Comparison of ENCODE assay signal across 22 mouse cellular contexts in genomic region chr16:86090175-86090574, GRCm38 (mm10).
A peak's percentile ranks its signal among the peaks of the same experiment; 100 is the strongest.
DNase-seq lines count a peak whose midpoint lies in the region; ATAC-seq and TF ChIP-seq lines count a peak whose summit lies in the region.
"Had no signal": no experiment of that assay in that cellular context is flagged by ENCODE, and none has a peak within 500 bp of the region (broad histone marks: within the 10 kb centered on the region; RNA-seq: fewer than 3 reads in every experiment).

No protein-coding gene starts in this region.

- no peaks in the 10 kb centered on the region for H3K9me3 ChIP-seq in limb, embryonic 11.5 days (ENCODE audit: control insufficient read depth, low read length)
- no peaks in the 10 kb centered on the region for H3K9me3 ChIP-seq in limb, embryonic 10.5 days (replicated peaks)
- H3K9me3 ChIP-seq in limb, embryonic 12.5 days = no peaks in the 10 kb centered on the region
- H3K9me3 ChIP-seq in limb, embryonic 13.5 days = no peaks in the 10 kb centered on the region
- no peaks in the 10 kb centered on the region for H3K9me3 ChIP-seq in midbrain, postnatal 0 days (ENCODE audit: low read length)
- H3K9me3 ChIP-seq in liver, embryonic 11.5 days (ENCODE audit: control insufficient read depth, low read length) = no peaks in the 10 kb centered on the region
- H3K9me3 ChIP-seq: G1E had no signal

- no peak overlapping the region for H3K27ac ChIP-seq in limb, embryonic 11.5 days (replicated peaks; ENCODE audit: low read depth, low read length)
- H3K27ac ChIP-seq in limb, embryonic 10.5 days = no peak overlapping the region
- H3K27ac ChIP-seq in limb, embryonic 12.5 days = no peak overlapping the region
- no peak overlapping the region for H3K27ac ChIP-seq in limb, embryonic 13.5 days
- H3K27ac ChIP-seq in midbrain, postnatal 0 days (ENCODE audit: low read depth, low read length) = no peak overlapping the region
- H3K27ac ChIP-seq in liver, embryonic 11.5 days (ENCODE audit: low read depth, low read length) = no peak overlapping the region

- peak; percentile 72; the same call in 1 of the 2 replicates for ATAC-seq in limb, embryonic 11.5 days (ENCODE audit: insufficient number of reproducible peaks, low FRiP score, low TSS enrichment, low read depth)
- ATAC-seq in limb, embryonic 12.5 days (ENCODE audit: insufficient number of reproducible peaks, insufficient read depth, low FRiP score, low TSS enrichment, low read depth) = peak; percentile 70
- ATAC-seq in limb, embryonic 13.5 days (ENCODE audit: low FRiP score, low read depth) = peak; percentile 61; the same call in 1 of the 2 replicates
- ATAC-seq in midbrain, postnatal 0 days (ENCODE audit: low FRiP score) = no peak
- no peak for ATAC-seq in liver, embryonic 11.5 days (replicated peaks; ENCODE audit: low FRiP score)
- ATAC-seq: activated CD4-positive, CD25-positive, alpha-beta regulatory T cell, adult 4 months; CD4-positive, CD25-positive, alpha-beta regulatory T cell, adult 4 months; Patski had no signal

- H3K36me3 ChIP-seq in limb, embryonic 11.5 days (ENCODE audit: control insufficient read depth, insufficient read depth, low read length) = no peaks in the 10 kb centered on the region
- no peaks in the 10 kb centered on the region for H3K36me3 ChIP-seq in limb, embryonic 10.5 days
- no peaks in the 10 kb centered on the region for H3K36me3 ChIP-seq in limb, embryonic 12.5 days
- H3K36me3 ChIP-seq in limb, embryonic 13.5 days = no peaks in the 10 kb centered on the region
- no peaks in the 10 kb centered on the region for H3K36me3 ChIP-seq in midbrain, postnatal 0 days (ENCODE audit: insufficient read depth, low read length)
- H3K36me3 ChIP-seq in liver, embryonic 11.5 days (ENCODE audit: control insufficient read depth, insufficient read depth, low read length) = no peaks in the 10 kb centered on the region
- H3K36me3 ChIP-seq: G1E had no signal

- no peak overlapping the region for H3K4me2 ChIP-seq in limb, embryonic 11.5 days (ENCODE audit: low read depth, severe bottlenecking)
- H3K4me2 ChIP-seq in limb, embryonic 12.5 days = no peak overlapping the region
- no peak overlapping the region for H3K4me2 ChIP-seq in limb, embryonic 13.5 days (replicated peaks)
- H3K4me2 ChIP-seq in midbrain, postnatal 0 days (ENCODE audit: low read depth, low read length, poor library complexity, severe bottlenecking) = no peak overlapping the region
- H3K4me2 ChIP-seq in liver, embryonic 11.5 days = no peak overlapping the region

- 51% methylated on average over 6 of the region's 6 CpGs for WGBS in limb, embryonic 11.5 days
- 79% methylated on average over 6 of the region's 6 CpGs for WGBS in limb, embryonic 10.5 days
- 33% methylated on average over 6 of the region's 6 CpGs for WGBS in limb, embryonic 12.5 days
- WGBS in limb, embryonic 13.5 days = 36% methylated on average over 6 of the region's 6 CpGs
- 94% methylated on average over 6 of the region's 6 CpGs for WGBS in midbrain, postnatal 0 days
- 86% methylated on average over 6 of the region's 6 CpGs for WGBS in liver, embryonic 11.5 days

- H3K4me3 ChIP-seq in limb, embryonic 11.5 days (ENCODE audit: low read depth, low read length) = no peak overlapping the region
- H3K4me3 ChIP-seq in limb, embryonic 10.5 days = no peak overlapping the region
- H3K4me3 ChIP-seq in limb, embryonic 12.5 days (replicated peaks) = no peak overlapping the region
- no peak overlapping the region for H3K4me3 ChIP-seq in limb, embryonic 13.5 days
- no peak overlapping the region for H3K4me3 ChIP-seq in midbrain, postnatal 0 days (ENCODE audit: low read depth, low read length)
- no peak overlapping the region for H3K4me3 ChIP-seq in liver, embryonic 11.5 days (ENCODE audit: low read depth, low read length)

- no peak for DNase-seq in limb, embryonic 11.5 days (ENCODE audit: low spot score)
- DNase-seq in limb, embryonic 10.5 days (ENCODE audit: low spot score) = no peak
- peak; percentile 31 for DNase-seq in forelimb bud, embryonic 11.5 days (ENCODE audit: low read depth, low spot score)
- no peak for DNase-seq in midbrain, postnatal 0 days (ENCODE audit: low spot score)
- DNase-seq in liver, embryonic 11.5 days (ENCODE audit: low spot score) = no peak
- no peak for DNase-seq in ovary, postnatal 10 days (ENCODE audit: low spot score)
- DNase-seq: adrenal gland, adult 2 months; adrenal gland, adult 8-10 months; adrenal gland, postnatal 10 days; adrenal gland, postnatal 14 days; adrenal gland, postnatal 25 days; adrenal gland, postnatal 36 days; B cell, adult 2 months; cerebellum, adult 11 months; cerebellum, adult 11-12 months had no signal

- H3K4me1 ChIP-seq in limb, embryonic 11.5 days (ENCODE audit: control insufficient read depth, insufficient read depth, low read length) = no peaks in the 10 kb centered on the region
- H3K4me1 ChIP-seq in limb, embryonic 10.5 days = no peaks in the 10 kb centered on the region
- H3K4me1 ChIP-seq in limb, embryonic 12.5 days (replicated peaks) = no peaks in the 10 kb centered on the region
- no peaks in the 10 kb centered on the region; the same call in 1 of the 2 replicates for H3K4me1 ChIP-seq in limb, embryonic 13.5 days
- no peaks in the 10 kb centered on the region for H3K4me1 ChIP-seq in midbrain, postnatal 0 days (ENCODE audit: insufficient read depth, low read length)
- no peaks in the 10 kb centered on the region for H3K4me1 ChIP-seq in liver, embryonic 11.5 days (replicated peaks; ENCODE audit: control insufficient read depth, insufficient read depth, low read length)

- no peaks in the 10 kb centered on the region for H3K27me3 ChIP-seq in limb, embryonic 11.5 days (ENCODE audit: control insufficient read depth, insufficient read depth, low read length)
- H3K27me3 ChIP-seq in limb, embryonic 10.5 days (ENCODE audit: low read depth, poor library complexity, severe bottlenecking) = no peaks in the 10 kb centered on the region
- H3K27me3 ChIP-seq in limb, embryonic 12.5 days = no peaks in the 10 kb centered on the region
- no peaks in the 10 kb centered on the region for H3K27me3 ChIP-seq in limb, embryonic 13.5 days
- H3K27me3 ChIP-seq in midbrain, postnatal 0 days (ENCODE audit: insufficient read depth, low read length) = no peaks in the 10 kb centered on the region
- H3K27me3 ChIP-seq in liver, embryonic 11.5 days (replicated peaks; ENCODE audit: control insufficient read depth, insufficient read depth, low read length) = no peaks in the 10 kb centered on the region
- H3K27me3 ChIP-seq: CH12.LX, Patski had no signal

- no peak for TF ChIP-seq CTCF in midbrain, postnatal 0 days (IDR thresholded peaks at IDR 0.05)

- no peak overlapping the region for H3K9ac ChIP-seq in limb, embryonic 11.5 days (ENCODE audit: low read length)
- H3K9ac ChIP-seq in limb, embryonic 12.5 days (replicated peaks) = no peak overlapping the region
- H3K9ac ChIP-seq in limb, embryonic 13.5 days = no peak overlapping the region
- no peak overlapping the region for H3K9ac ChIP-seq in midbrain, postnatal 0 days (replicated peaks; ENCODE audit: low read length, poor library complexity, severe bottlenecking)
- no peak overlapping the region for H3K9ac ChIP-seq in liver, embryonic 11.5 days (ENCODE audit: low read depth, low read length)

Comparison
In these comparisons a context has a peak if more than half of its experiments do, and no peak if none do; other contexts are left out.
1. ATAC-seq: peak in limb, embryonic 11.5 days (single experiment), limb, embryonic 12.5 days (single experiment) and limb, embryonic 13.5 days (single experiment); none in midbrain, postnatal 0 days (single experiment) and liver, embryonic 11.5 days (single experiment).